Mouse (Mus musculus) kidney, postnatal 36 days (tissue): ENCODE results near the gene Rpl10l.

ENCODE experiments used
- DNase-seq, 2 experiments: peaks; one replicate each; pipeline ENCODE4 v3.0.0; 2021 to 2022; ENCODE audit warnings: mixed read lengths in 2 of 2

Rpl10l gene

DNA sequence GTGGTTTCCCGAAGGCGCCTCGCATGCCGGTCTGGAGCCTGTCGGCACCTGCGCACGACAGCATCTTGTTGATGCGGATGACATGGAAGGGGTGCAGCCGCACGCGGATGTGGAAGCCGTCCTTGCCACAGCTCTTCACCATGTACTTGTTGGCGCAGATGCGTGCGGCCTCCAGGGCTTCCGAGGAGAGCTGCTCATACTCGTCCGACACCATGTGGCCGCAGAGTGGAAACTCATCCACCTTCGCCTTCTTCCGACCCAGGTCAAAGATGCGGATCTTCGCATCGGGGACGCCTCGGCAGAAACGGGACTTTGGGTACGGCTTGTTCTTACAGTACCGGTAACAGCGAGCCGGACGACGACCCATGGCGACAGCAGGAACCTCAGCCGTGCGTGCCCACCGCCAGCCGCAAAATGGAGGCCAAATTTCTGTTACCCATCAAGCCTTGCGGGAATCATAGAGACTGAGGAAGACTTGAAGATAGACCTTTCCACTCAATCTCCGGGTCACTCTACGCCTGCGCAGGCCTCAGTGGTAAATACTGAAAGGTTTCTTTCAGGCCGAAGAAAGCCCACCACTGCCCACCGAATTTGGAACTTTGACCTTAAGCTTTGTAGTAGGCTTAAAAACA is at the start of gene Rpl10l:
Gene Rpl10l, minus strand, starts transcription at position 411 of the 632 bp plus-strand sequence.
- no peak for DNase-seq

DNA sequence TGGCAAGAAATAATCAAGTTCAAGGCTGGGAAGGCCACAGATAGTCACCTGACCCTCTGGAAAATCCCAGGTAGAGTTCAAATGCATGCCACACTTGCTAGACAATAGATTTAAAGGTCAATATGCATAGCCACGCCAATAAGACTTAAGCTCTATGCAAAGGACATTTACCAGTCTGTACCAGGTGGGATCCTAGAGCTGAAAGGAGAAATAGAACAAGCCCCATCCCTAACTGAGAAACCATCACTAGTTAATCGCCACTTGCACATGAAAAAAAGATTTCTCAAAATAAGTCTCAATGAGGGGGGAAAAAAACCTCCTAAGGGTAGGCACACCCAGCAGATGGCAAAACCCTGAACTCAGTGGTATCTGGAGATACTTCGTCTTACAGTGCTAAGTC is 8.3 kb downstream of the Rpl10l start:
- DNase-seq: no peak

DNA sequence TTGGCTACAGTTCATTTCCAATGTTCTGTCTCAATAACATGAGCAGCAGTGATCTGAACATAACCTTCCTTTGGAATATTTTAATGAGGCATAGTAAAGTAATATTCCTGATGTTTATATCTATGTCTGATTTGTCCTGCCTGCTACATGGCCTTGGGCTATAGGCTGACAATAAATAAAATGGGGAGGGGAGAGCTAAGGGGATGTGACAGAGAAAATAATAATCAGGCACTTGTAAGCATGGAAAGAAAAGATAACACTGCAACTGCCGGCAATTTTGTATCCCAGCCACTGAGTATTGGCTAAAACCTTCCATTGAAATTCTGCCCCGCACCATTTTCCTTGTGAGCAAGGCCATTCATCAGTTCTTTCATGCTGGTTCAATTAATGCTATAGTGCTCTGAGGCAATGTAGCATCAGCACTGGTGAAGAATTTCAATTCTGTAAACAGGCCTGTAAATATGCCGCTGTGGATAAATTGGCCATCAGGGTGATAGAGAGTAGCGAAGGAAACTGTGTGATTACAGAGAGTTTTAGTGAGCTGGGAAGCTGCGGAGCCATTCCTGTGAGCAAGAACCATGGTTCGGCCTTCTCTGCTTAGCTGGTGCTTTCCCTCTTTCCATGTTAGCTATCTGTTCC is 38.6 kb downstream of the Rpl10l start:
- DNase-seq: no peak

DNA sequence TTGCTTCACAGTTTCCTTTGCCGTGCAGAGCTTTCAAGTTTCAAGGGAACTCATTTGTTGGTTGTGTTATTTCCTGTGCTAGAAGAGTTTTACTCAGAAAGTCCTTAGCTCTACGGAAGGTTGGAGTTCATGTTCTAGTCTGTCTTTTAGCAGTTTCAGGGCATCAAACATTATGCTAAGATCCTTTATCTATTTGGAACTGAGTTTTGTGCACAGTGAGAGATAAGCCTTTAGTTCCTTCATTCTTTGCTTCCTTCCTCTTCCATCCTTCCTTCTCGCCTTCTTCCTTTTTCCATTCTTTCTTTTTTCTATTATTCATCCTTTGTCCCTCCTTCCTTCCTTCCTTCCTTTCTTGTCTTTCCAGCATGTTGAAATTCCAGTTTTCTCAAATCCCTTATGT is 50.0 kb downstream of the Rpl10l start:
- no peak for DNase-seq
